Mouse (Mus musculus): ENCODE measurements around the gene Sult2b1. TPM values are rescaled to one million over a fixed set of nuclear protein-coding genes. Genes with fewer than 3 reads are reported as not detected.

Sult2b1 gene
- polyA plus RNA-seq, 1 experiment from 2014 or later, result 5.2 TPM

DNA sequence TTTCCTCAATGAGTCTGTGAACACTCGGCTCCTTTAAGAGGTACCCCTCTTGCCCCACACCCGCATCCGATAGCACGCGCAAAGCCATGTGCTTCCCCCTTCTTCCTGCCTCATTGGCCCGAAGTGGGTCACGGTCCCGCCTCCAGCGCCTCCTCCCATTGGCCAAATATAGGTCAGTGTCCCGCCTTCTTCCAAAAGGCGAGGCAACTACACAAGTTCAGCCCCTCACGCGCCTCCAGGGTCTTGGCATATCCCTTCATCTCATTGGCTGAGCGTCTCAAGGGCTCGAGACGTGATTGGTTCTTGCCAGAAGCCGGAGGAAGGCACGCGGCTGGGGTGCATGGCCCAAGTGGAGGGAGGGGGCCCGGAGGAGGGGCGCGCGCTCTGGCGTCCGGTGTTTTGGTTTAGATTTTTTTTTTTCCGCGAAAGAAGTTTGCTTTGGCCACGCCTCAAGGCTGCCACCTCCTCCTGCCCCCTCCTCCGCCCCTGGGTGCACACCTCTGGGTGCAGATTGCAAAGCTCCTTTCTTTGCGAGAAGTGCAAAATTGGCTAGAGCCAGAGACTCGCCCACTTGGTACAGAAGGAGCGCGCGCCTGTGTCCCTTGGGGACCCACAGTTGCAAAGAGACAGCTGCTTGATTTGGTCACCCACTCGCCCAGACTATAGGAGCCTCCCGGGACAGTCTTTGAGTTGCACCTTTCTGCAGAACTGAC is 79.6 kb downstream of the Sult2b1 start, which contains the start of gene Dbp:
Dbp (plus strand) TSS at position 359 of the 713 bp plus-strand sequence.
- H3K27ac ChIP-seq, result peak within 1 kb of the TSS; percentile 94
- 0 out of 2 replicates have a peak, but pooled peaks cover 6% of the 10 kb centered on the region for H3K27me3 ChIP-seq
- under 1% methylated on average over 36 of the region's 36 CpGs for WGBS
- H3K4me3 ChIP-seq, result peak within 1 kb of the TSS; percentile 58
- ATAC-seq (ENCODE audit: low FRiP score), result peak; percentile 82
- H3K4me1 ChIP-seq (replicated peaks), result peaks cover 88% of the 10 kb centered on the region
- H3K9ac ChIP-seq, result peak within 1 kb of the TSS; percentile 80
- H3K9me3 ChIP-seq, result no peaks in the 10 kb centered on the region
- H3K4me2 ChIP-seq, result peak within 1 kb of the TSS; percentile 97
- H3K36me3 ChIP-seq, result peaks cover 3% of the 10 kb centered on the region; the same call in 1 of the 2 replicates

GRCm38 (mm10) chr7:45704046-45704559 is 80.4 kb downstream of the Sult2b1 start:
- peak overlapping the region; percentile 97 for H3K4me2 ChIP-seq
- H3K9me3 ChIP-seq, result no peaks in the 10 kb centered on the region
- peak overlapping the region; percentile 71 for H3K9ac ChIP-seq
- peak overlapping the region; percentile 58 for H3K4me3 ChIP-seq
- peaks cover 88% of the 10 kb centered on the region for H3K4me1 ChIP-seq (replicated peaks)
- H3K36me3 ChIP-seq, result no peaks in the 10 kb centered on the region
- under 1% methylated on average over 13 of the region's 13 CpGs for WGBS
- peak overlapping the region; percentile 94 for H3K27ac ChIP-seq
- peak; percentile 57 for ATAC-seq (ENCODE audit: low FRiP score)
- H3K27me3 ChIP-seq, result peaks cover 11% of the 10 kb centered on the region

DNA sequence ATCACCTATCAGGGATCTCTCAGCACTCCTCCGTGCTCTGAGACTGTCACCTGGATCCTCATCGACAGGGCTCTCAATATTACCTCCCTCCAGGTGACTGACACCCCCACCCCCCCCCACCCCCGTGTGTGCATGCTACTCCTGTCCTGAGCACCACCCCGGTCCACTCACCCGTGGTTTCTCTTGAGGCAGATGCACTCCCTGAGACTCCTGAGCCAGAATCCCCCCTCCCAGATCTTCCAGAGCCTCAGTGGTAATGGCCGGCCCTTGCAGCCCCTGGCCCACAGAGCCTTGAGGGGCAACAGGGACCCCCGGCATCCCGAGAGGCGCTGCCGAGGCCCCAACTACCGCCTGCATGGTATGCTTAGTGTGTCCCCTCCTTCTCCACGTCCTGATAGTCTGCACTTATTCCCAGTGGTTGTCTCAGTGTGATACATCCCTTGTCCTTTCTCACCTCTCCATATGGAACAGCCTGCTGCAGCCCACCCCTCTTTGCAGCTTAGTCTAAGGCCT is 80.9 kb downstream of the Sult2b1 start:
- H3K9me3 ChIP-seq, result no peaks in the 10 kb centered on the region

GRCm38 (mm10) chr7:45702809-45703520 is 81.5 kb downstream of the Sult2b1 start:
- 89% methylated on average over 17 of the region's 17 CpGs for WGBS
- ATAC-seq (ENCODE audit: low FRiP score), result no peak
- Histone ChIP-seq H3K27ac (peak overlapping the region; percentile 94), H3K27me3 (peaks cover 21% of the 10 kb centered on the region), H3K4me3 (peak overlapping the region; percentile 58), H3K36me3 (no peaks in the 10 kb centered on the region), H3K4me2 (peak overlapping the region; percentile 97), H3K9me3 (no peaks in the 10 kb centered on the region), H3K9ac (peak overlapping the region; percentile 71), H3K4me1 (replicated peaks) (peaks cover 77% of the 10 kb centered on the region)

More for the DNA sequence above, 80.9 kb downstream of the Sult2b1 start:
- Histone ChIP-seq H3K27ac (peak overlapping the region; percentile 94), H3K4me2 (peak overlapping the region; percentile 97), H3K4me1 (replicated peaks) (peaks cover 84% of the 10 kb centered on the region), H3K27me3 (peaks cover 16% of the 10 kb centered on the region), H3K36me3 (no peaks in the 10 kb centered on the region), H3K9ac (peak overlapping the region; percentile 71), H3K4me3 (peak overlapping the region; percentile 58)
- no peak; the same call in 1 of the 2 replicates for ATAC-seq (ENCODE audit: low FRiP score)
- WGBS, result 38% methylated on average over 12 of the region's 12 CpGs

GRCm38 (mm10) chr7:45702316-45702715 is 82.2 kb downstream of the Sult2b1 start:
- Histone ChIP-seq H3K4me3 (no peak overlapping the region; the same call in 1 of the 2 replicates), H3K4me1 (replicated peaks) (peaks cover 71% of the 10 kb centered on the region), H3K27ac (no peak overlapping the region), H3K9ac (0 out of 2 replicates have a peak overlapping the region, but pooled peaks have one; percentile 71), H3K27me3 (peaks cover 24% of the 10 kb centered on the region), H3K36me3 (no peaks in the 10 kb centered on the region), H3K9me3 (no peaks in the 10 kb centered on the region), H3K4me2 (0 out of 2 replicates have a peak overlapping the region, but pooled peaks have one; percentile 4)
- 92% methylated on average over 11 of the region's 11 CpGs for WGBS
- ATAC-seq (ENCODE audit: low FRiP score), result no peak

DNA sequence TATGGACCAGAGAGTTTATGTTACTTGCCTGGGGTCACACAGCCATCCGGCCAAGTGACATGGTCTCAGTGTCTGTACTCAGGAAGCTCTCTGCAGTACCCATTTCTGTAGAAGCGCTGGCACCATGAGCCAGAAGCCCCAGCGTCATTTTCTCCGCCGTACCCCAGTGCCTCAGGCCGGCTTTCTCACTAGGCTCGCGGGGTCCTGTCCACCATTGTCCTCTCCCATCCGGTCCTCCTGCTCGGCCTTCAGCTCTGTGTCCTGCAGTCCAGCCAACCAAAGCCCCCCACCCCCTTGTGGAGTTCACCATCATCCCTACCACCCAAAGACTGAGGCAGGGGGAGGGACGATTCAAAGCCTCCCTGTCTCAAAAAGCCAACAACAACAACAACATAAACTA is 82.9 kb downstream of the Sult2b1 start:
- 0 out of 2 replicates have a peak overlapping the region, but pooled peaks have one; percentile 25 for H3K9ac ChIP-seq
- H3K27me3 ChIP-seq, result peaks cover 24% of the 10 kb centered on the region
- no peak for ATAC-seq (ENCODE audit: low FRiP score)
- H3K36me3 ChIP-seq, result no peaks in the 10 kb centered on the region
- peak overlapping the region; percentile 54 for H3K4me3 ChIP-seq
- H3K4me2 ChIP-seq, result peak overlapping the region; percentile 94
- WGBS, result 92% methylated on average over 11 of the region's 11 CpGs
- no peak overlapping the region for H3K27ac ChIP-seq
- no peaks in the 10 kb centered on the region for H3K9me3 ChIP-seq
- H3K4me1 ChIP-seq (replicated peaks), result peaks cover 64% of the 10 kb centered on the region

GRCm38 (mm10) chr7:45701072-45701471 is 83.4 kb downstream of the Sult2b1 start:
- ATAC-seq (ENCODE audit: low FRiP score), result no peak
- Histone ChIP-seq H3K9ac (peak overlapping the region; percentile 71), H3K27ac (peak overlapping the region; percentile 86), H3K4me3 (peak overlapping the region; percentile 54), H3K9me3 (no peaks in the 10 kb centered on the region), H3K4me2 (peak overlapping the region; percentile 94), H3K27me3 (peaks cover 24% of the 10 kb centered on the region), H3K36me3 (no peaks in the 10 kb centered on the region), H3K4me1 (replicated peaks) (peaks cover 58% of the 10 kb centered on the region)
- WGBS, result 29% methylated on average over 11 of the region's 11 CpGs

GRCm38 (mm10) chr7:45700301-45701015 is 84.0 kb downstream of the Sult2b1 start:
- Histone ChIP-seq H3K4me3 (peak overlapping the region; percentile 54), H3K9ac (peak overlapping the region; percentile 82), H3K4me2 (peak overlapping the region; percentile 94), H3K36me3 (no peaks in the 10 kb centered on the region), H3K27ac (peak overlapping the region; percentile 86), H3K4me1 (replicated peaks) (peaks cover 52% of the 10 kb centered on the region), H3K27me3 (peaks cover 24% of the 10 kb centered on the region), H3K9me3 (no peaks in the 10 kb centered on the region)
- peak; percentile 12; the same call in 1 of the 2 replicates for ATAC-seq (ENCODE audit: low FRiP score)
- WGBS, result under 1% methylated on average over 17 of the region's 20 CpGs

DNA sequence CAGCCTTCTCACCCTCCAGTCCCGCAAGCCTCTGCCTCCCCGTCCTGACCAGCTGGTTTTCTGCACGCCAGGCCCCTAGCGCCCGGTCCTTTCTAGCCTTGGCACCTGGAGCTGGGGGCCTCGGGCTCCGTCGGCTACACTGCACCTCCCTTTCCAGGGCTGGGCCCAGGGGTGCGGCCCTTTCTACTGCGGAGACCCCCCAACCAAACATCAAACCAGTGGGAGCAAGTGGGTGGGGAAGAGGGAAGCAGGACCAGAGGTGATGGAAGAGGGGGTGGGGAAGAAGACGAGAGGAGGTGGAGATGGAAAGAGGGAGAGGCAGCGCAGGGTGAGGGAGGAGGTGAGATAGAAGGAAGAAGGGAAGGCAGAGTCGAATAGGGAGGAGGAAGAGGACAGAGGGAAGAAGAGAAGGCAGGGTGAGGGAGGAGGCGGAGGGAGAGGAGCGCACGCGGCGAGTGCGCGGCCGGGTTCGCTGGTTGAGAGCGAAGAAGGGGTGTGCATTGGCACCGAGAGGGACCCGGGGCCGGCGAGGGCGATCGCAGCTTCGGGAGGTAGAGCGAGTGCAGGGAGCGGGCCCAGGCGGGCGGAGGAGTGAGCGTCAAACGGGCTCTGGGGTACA is 84.8 kb downstream of the Sult2b1 start, which contains the start of gene Car11:
Car11 (plus strand) TSS at position 321 of the 619 bp plus-strand sequence.
- peak within 1 kb of the TSS; percentile 86 for H3K27ac ChIP-seq
- no peak for ATAC-seq (ENCODE audit: low FRiP score)
- peak within 1 kb of the TSS; percentile 82 for H3K9ac ChIP-seq
- peaks cover 24% of the 10 kb centered on the region for H3K27me3 ChIP-seq
- H3K9me3 ChIP-seq, result no peaks in the 10 kb centered on the region
- peak within 1 kb of the TSS; percentile 94 for H3K4me2 ChIP-seq
- 1% methylated on average over 36 of the region's 36 CpGs for WGBS
- no peaks in the 10 kb centered on the region for H3K36me3 ChIP-seq
- H3K4me3 ChIP-seq, result peak within 1 kb of the TSS; percentile 54
- peaks cover 51% of the 10 kb centered on the region for H3K4me1 ChIP-seq (replicated peaks)

GRCm38 (mm10) chr7:45697894-45698293 is 86.6 kb downstream of the Sult2b1 start:
- H3K36me3 ChIP-seq, result no peaks in the 10 kb centered on the region
- no peaks in the 10 kb centered on the region for H3K9me3 ChIP-seq
- 93% methylated on average over 7 of the region's 7 CpGs for WGBS
- H3K4me2 ChIP-seq, result no peak overlapping the region
- H3K27ac ChIP-seq, result no peak overlapping the region
- H3K4me1 ChIP-seq (replicated peaks), result peaks cover 42% of the 10 kb centered on the region
- peaks cover 24% of the 10 kb centered on the region for H3K27me3 ChIP-seq
- no peak overlapping the region for H3K9ac ChIP-seq
- ATAC-seq (ENCODE audit: low FRiP score), result no peak
- no peak overlapping the region for H3K4me3 ChIP-seq

- Histone ChIP-seq H3K27me3 (peaks cover 33% of the 10 kb centered on the region), H3K27ac (no peak overlapping the region), H3K4me2 (no peak overlapping the region), H3K9ac (no peak overlapping the region), H3K36me3 (no peaks in the 10 kb centered on the region), H3K9me3 (no peaks in the 10 kb centered on the region), H3K4me3 (no peak overlapping the region), H3K4me1 (replicated peaks) (peaks cover 17% of the 10 kb centered on the region)
- 8% methylated on average over 5 of the region's 6 CpGs for WGBS
- no peak for ATAC-seq (ENCODE audit: low FRiP score)
Observed at GRCm38 (mm10) chr7:45695098-45695497, 89.4 kb downstream of the Sult2b1 start.

Data from hindbrain, embryonic 13.5 days (tissue).